Mouse (Mus musculus) testis, adult 2 months (tissue): ENCODE measurements at regions not wholly inside any gene's neighbourhood (a gene's known extent, or its start where the extent isn't known, plus 50 kb on each side); places are given as distances from the start of the nearest gene placed in this dataset.

Source experiments
- CTCF ChIP-seq: fragments of 200-500 bp; IDR thresholded peaks from 2 replicates; pipeline ENCODE4 v1.5.1; 2012; ENCODE audit warnings: low read depth, mild to moderate bottlenecking, inconsistent platforms, low read length, moderate library complexity; ENCODE audit not compliant: control insufficient read depth, insufficient read depth, insufficient replicate concordance
- POLR2A ChIP-seq: fragments of 200-500 bp; IDR thresholded peaks from 2 replicates; pipeline ENCODE4 v1.6.1; 2012; ENCODE audit warnings: low read depth, mild to moderate bottlenecking, inconsistent platforms, low read length, moderate library complexity; ENCODE audit not compliant: control insufficient read depth

GRCm38 (mm10) chr1:73824406-73825184 is 299.7 kb downstream of the Tns1 start:
- TF ChIP-seq CTCF (no peak), POLR2A (no peak)
